Mouse (Mus musculus): ENCODE measurements around the gene Ermn. TPM values are rescaled to one million over a fixed set of nuclear protein-coding genes. Genes with fewer than 3 reads are reported as not detected.

Ermn gene
- polyA plus RNA-seq, 2 experiments: not detected

DNA sequence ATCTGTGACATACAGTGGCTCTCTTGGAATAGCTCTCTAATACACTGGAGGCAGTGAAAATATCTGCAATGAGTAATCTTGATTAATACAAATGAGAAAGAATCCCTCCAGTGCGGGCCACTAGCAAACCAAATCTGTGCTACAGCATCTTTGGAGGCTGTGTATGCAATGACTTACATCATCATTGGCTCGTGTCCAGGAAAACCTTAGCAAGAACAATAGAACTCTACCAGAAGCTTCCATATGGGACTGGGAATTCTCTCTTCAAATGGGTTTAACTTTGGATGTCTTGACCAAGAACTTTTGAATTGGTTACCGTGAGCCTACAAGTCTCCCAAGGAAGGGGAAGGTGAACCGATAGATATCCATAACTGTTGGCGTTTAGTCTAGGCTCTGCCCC is 25.9 kb downstream of the Ermn start:
- no peaks in the 10 kb centered on the region for H3K27me3 ChIP-seq (ENCODE audit: control insufficient read depth, insufficient read depth, low read length)
- ATAC-seq (ENCODE audit: insufficient read depth): no peak
- H3K9me3 ChIP-seq (ENCODE audit: control insufficient read depth, low read length): no peaks in the 10 kb centered on the region
- no peak for DNase-seq (ENCODE audit: low read depth in 3 of 3, low spot score in 3 of 3)
- no peaks in the 10 kb centered on the region for H3K36me3 ChIP-seq (replicated peaks; ENCODE audit: control insufficient read depth, insufficient read depth, low read depth)
- no peak overlapping the region for H3K9ac ChIP-seq (replicated peaks)
- WGBS (ENCODE audit: insufficient replicate concordance): 69% methylated on average over 5 of the region's 5 CpGs
- no peak overlapping the region for H3K4me3 ChIP-seq (ENCODE audit: insufficient read depth in 1 of 2, low read depth in 2 of 2, low read length in 2 of 2)
- TF ChIP-seq CTCF (IDR thresholded peaks at IDR 0.05; ENCODE audit: low read depth) (no peak), EP300 (IDR thresholded peaks at IDR 0.05; ENCODE audit: low read depth) (no peak)
- H3K27ac ChIP-seq: no peak overlapping the region
- no peak overlapping the region for H3K4me2 ChIP-seq (ENCODE audit: low read depth)
- no peaks in the 10 kb centered on the region for H3K4me1 ChIP-seq (replicated peaks; ENCODE audit: control insufficient read depth in 2 of 2, insufficient read depth in 2 of 2, low read length in 1 of 2)

GRCm38 (mm10) chr2:58023556-58023955 is 29.1 kb downstream of the Ermn start:
- no peak overlapping the region for H3K4me2 ChIP-seq (ENCODE audit: low read depth)

DNA sequence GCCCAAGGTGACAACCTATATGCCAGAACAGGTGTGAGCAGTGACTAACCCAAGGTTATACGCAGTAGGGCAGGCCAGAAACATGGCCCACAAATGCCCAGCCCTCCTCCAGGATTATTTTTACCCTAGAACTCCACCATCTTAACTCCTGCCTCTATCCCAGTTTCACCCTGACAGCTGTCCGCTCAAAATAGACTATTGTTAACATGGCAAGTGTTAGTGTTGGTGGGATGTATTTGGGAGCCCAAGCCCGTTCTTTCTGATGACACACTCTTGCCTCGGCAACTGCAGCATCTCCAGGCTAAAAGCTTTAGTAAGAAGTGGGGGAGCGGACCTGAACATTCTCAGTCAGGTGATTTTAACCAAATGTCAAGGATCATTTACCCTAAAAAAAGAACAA is 45.6 kb downstream of the Ermn start:
- DNase-seq (ENCODE audit: low read depth in 3 of 3, low spot score in 3 of 3) (no peak), ATAC-seq (ENCODE audit: insufficient read depth) (no peak)
- Histone ChIP-seq H3K9ac (replicated peaks) (no peak overlapping the region), H3K4me2 (ENCODE audit: low read depth) (no peak overlapping the region), H3K4me1 (replicated peaks; ENCODE audit: control insufficient read depth in 2 of 2, insufficient read depth in 2 of 2, low read length in 1 of 2) (no peaks in the 10 kb centered on the region), H3K36me3 (replicated peaks; ENCODE audit: control insufficient read depth, insufficient read depth, low read depth) (no peaks in the 10 kb centered on the region), H3K27me3 (ENCODE audit: control insufficient read depth, insufficient read depth, low read length) (no peaks in the 10 kb centered on the region), H3K9me3 (ENCODE audit: control insufficient read depth, low read length) (no peaks in the 10 kb centered on the region), H3K27ac (no peak overlapping the region), H3K4me3 (ENCODE audit: insufficient read depth in 1 of 2, low read depth in 2 of 2, low read length in 2 of 2) (no peak overlapping the region)
- 58% methylated on average over 5 of the region's 5 CpGs for WGBS (ENCODE audit: insufficient replicate concordance)
- no peak for TF ChIP-seq CTCF (IDR thresholded peaks at IDR 0.05; ENCODE audit: low read depth)
- TF ChIP-seq EP300 (IDR thresholded peaks at IDR 0.05; ENCODE audit: low read depth): no peak

More at GRCm38 (mm10) chr2:58023556-58023955, 29.1 kb downstream of the Ermn start:
- DNase-seq (ENCODE audit: low read depth in 3 of 3, low spot score in 3 of 3) (no peak), ATAC-seq (ENCODE audit: insufficient read depth) (no peak)
- no peaks in the 10 kb centered on the region for H3K9me3 ChIP-seq (ENCODE audit: control insufficient read depth, low read length)
- H3K9ac ChIP-seq (replicated peaks): no peak overlapping the region
- no peaks in the 10 kb centered on the region for H3K36me3 ChIP-seq (replicated peaks; ENCODE audit: control insufficient read depth, insufficient read depth, low read depth)
- H3K27ac ChIP-seq: no peak overlapping the region
- TF ChIP-seq EP300 (IDR thresholded peaks at IDR 0.05; ENCODE audit: low read depth): no peak
- no peak for TF ChIP-seq CTCF (IDR thresholded peaks at IDR 0.05; ENCODE audit: low read depth)
- H3K4me3 ChIP-seq (ENCODE audit: insufficient read depth in 1 of 2, low read depth in 2 of 2, low read length in 2 of 2): no peak overlapping the region
- no peaks in the 10 kb centered on the region for H3K4me1 ChIP-seq (replicated peaks; ENCODE audit: control insufficient read depth in 2 of 2, insufficient read depth in 2 of 2, low read length in 1 of 2)
- H3K27me3 ChIP-seq (ENCODE audit: control insufficient read depth, insufficient read depth, low read length): no peaks in the 10 kb centered on the region
- WGBS (ENCODE audit: insufficient replicate concordance): 67% methylated on average over 6 of the region's 6 CpGs

DNA sequence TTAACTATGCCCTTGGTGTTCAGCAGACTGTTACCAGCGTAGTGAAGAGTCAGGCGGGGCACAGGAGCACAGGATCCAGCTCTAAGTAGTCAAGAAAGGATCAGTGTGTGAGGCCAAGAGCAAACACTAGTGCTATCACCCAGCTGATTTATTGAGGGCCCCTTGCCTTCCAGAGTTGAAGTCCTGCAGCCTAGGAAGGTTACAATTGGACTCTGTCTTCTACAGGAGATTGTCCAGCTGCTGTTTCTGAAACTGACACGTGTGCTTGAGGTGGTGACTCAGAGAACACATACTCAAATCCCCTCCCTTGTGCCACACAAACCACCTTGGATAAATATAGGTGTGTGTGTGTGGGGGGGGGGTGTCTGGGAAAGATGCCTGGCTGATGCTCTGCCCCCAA is 51.2 kb downstream of the Ermn start:
- DNase-seq (ENCODE audit: low read depth in 3 of 3, low spot score in 3 of 3) (no peak), ATAC-seq (ENCODE audit: insufficient read depth) (no peak)
- Histone ChIP-seq H3K9ac (replicated peaks) (no peak overlapping the region), H3K4me2 (ENCODE audit: low read depth) (no peak overlapping the region), H3K36me3 (replicated peaks; ENCODE audit: control insufficient read depth, insufficient read depth, low read depth) (no peaks in the 10 kb centered on the region), H3K4me3 (ENCODE audit: insufficient read depth in 1 of 2, low read depth in 2 of 2, low read length in 2 of 2) (no peak overlapping the region), H3K4me1 (replicated peaks; ENCODE audit: control insufficient read depth in 2 of 2, insufficient read depth in 2 of 2, low read length in 1 of 2) (no peaks in the 10 kb centered on the region), H3K9me3 (ENCODE audit: control insufficient read depth, low read length) (no peaks in the 10 kb centered on the region), H3K27me3 (ENCODE audit: control insufficient read depth, insufficient read depth, low read length) (no peaks in the 10 kb centered on the region), H3K27ac (no peak overlapping the region)
- no peak for TF ChIP-seq CTCF (IDR thresholded peaks at IDR 0.05; ENCODE audit: low read depth)
- 61% methylated on average over 3 of the region's 3 CpGs for WGBS (ENCODE audit: insufficient replicate concordance)

DNA sequence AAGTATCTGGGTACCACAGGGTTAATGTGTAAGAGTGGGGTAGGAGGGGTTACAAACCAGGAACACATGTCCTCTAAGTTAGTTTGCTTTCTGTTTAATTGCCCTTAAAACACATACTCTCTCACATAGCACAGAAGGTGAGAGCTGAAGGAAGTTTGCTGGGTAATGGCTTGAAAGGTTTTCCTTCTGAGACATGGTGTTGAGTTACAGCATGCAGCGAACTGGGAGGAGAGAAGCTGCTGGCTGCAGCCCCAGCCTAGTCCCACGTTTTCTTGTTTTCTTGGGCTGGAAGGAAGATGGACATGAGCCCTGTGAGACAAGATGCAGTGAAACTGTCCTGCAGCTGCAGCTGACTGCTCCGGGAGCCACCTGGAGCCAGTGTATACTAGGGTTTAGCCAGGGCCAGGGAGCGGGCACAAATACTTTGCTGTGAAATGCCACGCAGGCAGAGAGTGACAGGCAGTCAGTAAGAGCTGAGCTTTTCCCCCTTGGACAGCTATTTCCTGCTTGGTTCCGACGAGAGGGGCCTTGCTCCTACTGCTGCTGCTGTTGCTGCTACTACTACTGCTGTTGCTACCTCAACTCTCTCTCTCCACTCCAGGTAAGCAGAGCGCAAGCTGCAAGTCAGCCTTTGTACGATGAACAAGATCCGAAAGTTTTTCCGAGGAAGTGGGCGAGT is 54.8 kb downstream of the Ermn start, which contains the start of gene Galnt5:
TSS of gene Galnt5 (plus strand) at position 133 of the 679 bp plus-strand sequence.
- Histone ChIP-seq H3K4me3 (ENCODE audit: insufficient read depth in 1 of 2, low read depth in 2 of 2, low read length in 2 of 2) (no peak within 1 kb of the TSS), H3K27ac (no peak within 1 kb of the TSS), H3K4me2 (ENCODE audit: low read depth) (no peak within 1 kb of the TSS), H3K27me3 (ENCODE audit: control insufficient read depth, insufficient read depth, low read length) (no peaks in the 10 kb centered on the region), H3K9me3 (ENCODE audit: control insufficient read depth, low read length) (no peaks in the 10 kb centered on the region), H3K9ac (replicated peaks) (no peak within 1 kb of the TSS), H3K36me3 (replicated peaks; ENCODE audit: control insufficient read depth, insufficient read depth, low read depth) (no peaks in the 10 kb centered on the region), H3K4me1 (replicated peaks; ENCODE audit: control insufficient read depth in 2 of 2, insufficient read depth in 2 of 2, low read length in 1 of 2) (no peaks in the 10 kb centered on the region)
- TF ChIP-seq EP300 (IDR thresholded peaks at IDR 0.05; ENCODE audit: low read depth) (no peak), CTCF (IDR thresholded peaks at IDR 0.05; ENCODE audit: low read depth) (no peak)
- no peak for ATAC-seq (ENCODE audit: insufficient read depth)
- 44% methylated on average over 12 of the region's 12 CpGs for WGBS (ENCODE audit: insufficient replicate concordance)
- DNase-seq (ENCODE audit: low read depth in 3 of 3, low spot score in 3 of 3): no peak

Other genes with a start within 250 kb of the Ermn start
- gene Galnt5, start 55.0 kb downstream of the Ermn start, polyA plus RNA-seq (2012; rRNA removed): 0.01 and 0.02 TPM in 2 replicates
- gene Galnt5, start 55.0 kb downstream of the Ermn start, polyA plus RNA-seq (2014; fragmentation: Nextera tagmentation; extraction: Ambion mirVana): 0.03 TPM in 1 of 2 replicates, not detected in the other
- gene Cytip, start 142.7 kb upstream of the Ermn start, polyA plus RNA-seq (2012; rRNA removed): 0.75 and 1.4 TPM in 2 replicates
- 1.8 and 2.7 TPM in 2 replicates for gene Cytip, start 142.7 kb upstream of the Ermn start, polyA plus RNA-seq (2014; fragmentation: Nextera tagmentation; extraction: Ambion mirVana)